Mouse (Mus musculus) cerebellum, adult 9-11 months (tissue): ENCODE measurements around the gene Pop7.

Experiments used
- DNase-seq: peaks from one replicate; pipeline ENCODE4 v3.0.0; 2022

Pop7 gene

GRCm38 (mm10) chr5:137501709-137502666 is at the start of gene Pop7:
TSS of gene Pop7 (minus strand) at chr5:137502518.
- peak; percentile 100 for DNase-seq

- no peak for DNase-seq
Observed at GRCm38 (mm10) chr5:137551119-137551518, 48.8 kb upstream of the Pop7 start.

- no peak for DNase-seq
Observed at GRCm38 (mm10) chr5:137549840-137550239, 47.5 kb upstream of the Pop7 start.

- DNase-seq: no peak
Observed at GRCm38 (mm10) chr5:137545596-137545995, 43.3 kb upstream of the Pop7 start.

- DNase-seq: no peak
Observed at GRCm38 (mm10) chr5:137544926-137545325, 42.6 kb upstream of the Pop7 start.

GRCm38 (mm10) chr5:137541768-137542540 is 39.6 kb upstream of the Pop7 start:
- peak; percentile 89 for DNase-seq

GRCm38 (mm10) chr5:137540991-137541390 is 38.7 kb upstream of the Pop7 start:
- DNase-seq: no peak

GRCm38 (mm10) chr5:137539291-137539801 is 37.0 kb upstream of the Pop7 start:
- peak; percentile 88 for DNase-seq

GRCm38 (mm10) chr5:137537461-137537860 is 35.1 kb upstream of the Pop7 start:
- DNase-seq: peak; percentile 44

- DNase-seq: peak; percentile 18
Observed at GRCm38 (mm10) chr5:137535318-137535717, 33.0 kb upstream of the Pop7 start.

GRCm38 (mm10) chr5:137534762-137535161 is 32.4 kb upstream of the Pop7 start:
- peak; percentile 37 for DNase-seq

GRCm38 (mm10) chr5:137533117-137533827 is 31.0 kb upstream of the Pop7 start, which contains the start of the genes Epo and Gnb2:
TSS of gene Epo (minus strand) at chr5:137533242.
TSS of gene Gnb2 (minus strand) at chr5:137533510.
- peak; percentile 98 for DNase-seq

GRCm38 (mm10) chr5:137532808-137533116 is 30.4 kb upstream of the Pop7 start:
- DNase-seq: no peak

GRCm38 (mm10) chr5:137532131-137532807 is 30.0 kb upstream of the Pop7 start:
- peak; percentile 76 for DNase-seq

GRCm38 (mm10) chr5:137531414-137532130 is 29.3 kb upstream of the Pop7 start:
- peak; percentile 84 for DNase-seq

GRCm38 (mm10) chr5:137530588-137531413 is 28.5 kb upstream of the Pop7 start:
- peak; percentile 83 for DNase-seq

GRCm38 (mm10) chr5:137530075-137530474 is 27.8 kb upstream of the Pop7 start:
- DNase-seq: peak; percentile 61

GRCm38 (mm10) chr5:137529221-137529995 is 27.1 kb upstream of the Pop7 start:
- DNase-seq: peak; percentile 69

GRCm38 (mm10) chr5:137528247-137528968 is 26.1 kb upstream of the Pop7 start:
- peak; percentile 58 for DNase-seq
